Mouse (Mus musculus): Measurements from ENCODE around the gene Adamts18.

- no peak for TF ChIP-seq CTCF (IDR thresholded peaks at IDR 0.05; ENCODE audit: borderline replicate concordance, extremely low read depth, insufficient read depth, insufficient read length)
- no peak for TF ChIP-seq POLR2A (IDR thresholded peaks at IDR 0.05; ENCODE audit: borderline replicate concordance, extremely low read depth, insufficient read depth, insufficient read length, poor library complexity, severe bottlenecking)
Observed at GRCm38 (mm10) chr8:113854622-113855293, 6.2 kb upstream of the Adamts18 start.
